Mouse (Mus musculus) cerebellum, postnatal 10 days (tissue): ENCODE results near the gene Gm17949.
A peak's percentile ranks its signal among the peaks of the same experiment; 100 is the strongest.
"Not testable (repeated sequence)": the region's sequence is repeated elsewhere in the genome, so short reads cannot be mapped to it uniquely, and the experiment has no call there.

ENCODE experiments used
- DNase-seq, 2 experiments: peaks; one replicate each; pipeline ENCODE4 v3.0.0; 2021; ENCODE audit warnings: mixed read lengths in 2 of 2

The Gm17949 gene

GRCm38 (mm10) chr17:57051679-57052078 lies 40.4 kb downstream of the Gm17949 start:
- not testable (repeated sequence) for DNase-seq

DNA sequence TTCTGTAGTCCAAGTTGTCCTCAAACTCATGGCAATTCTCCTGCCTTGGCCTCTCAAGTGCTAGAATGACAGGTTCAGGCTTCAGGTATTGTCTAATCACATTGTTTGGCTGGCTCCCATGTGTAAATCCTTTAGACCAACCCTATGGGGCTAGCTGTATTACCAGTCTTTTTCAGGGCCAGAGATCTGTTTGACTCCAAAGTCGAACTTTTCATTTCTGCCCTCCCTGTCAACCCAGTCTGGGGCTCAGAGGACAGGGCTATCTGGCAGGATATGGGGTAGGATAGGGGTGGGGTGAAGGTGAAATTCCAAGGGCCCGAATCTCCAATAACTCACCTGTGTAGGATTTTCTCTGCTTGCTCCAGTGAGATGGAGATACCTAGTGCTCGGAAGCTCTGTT lies 45.0 kb downstream of the Gm17949 start:
- no peak for DNase-seq

- DNase-seq, result peak; percentile 71 to 75
Observed at GRCm38 (mm10) chr17:57058891-57059485, 47.7 kb downstream of the Gm17949 start, which contains the start of gene Crb3. Gene Crb3 (plus strand): TSS chr17:57059105.

GRCm38 (mm10) chr17:57059486-57059977 lies 48.3 kb downstream of the Gm17949 start, which contains the start of gene Slc25a23:
Gene Slc25a23 (minus strand): TSS chr17:57059863.
- DNase-seq, result peak; percentile 91 to 93

- peak; percentile 97 for DNase-seq
Observed at GRCm38 (mm10) chr17:57060231-57060801, 49.0 kb downstream of the Gm17949 start.

DNA sequence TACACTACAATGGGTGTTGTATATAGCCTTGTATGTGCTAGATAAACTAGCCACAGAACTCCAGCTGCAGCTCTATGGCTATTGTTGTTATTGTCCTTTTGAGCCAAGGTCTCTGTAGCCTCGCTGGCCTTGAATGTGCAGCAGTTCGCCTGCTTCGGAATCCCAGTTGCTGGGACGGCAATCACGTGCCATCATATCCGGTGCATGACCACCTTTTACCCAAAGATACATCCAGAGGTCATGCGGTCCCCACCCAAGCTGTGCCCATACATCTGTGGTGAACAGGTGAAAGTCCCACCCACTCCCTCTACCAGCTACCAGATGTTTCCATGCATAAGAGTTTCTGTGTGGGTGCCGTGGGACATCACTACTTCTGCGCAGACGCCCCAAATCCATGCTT lies 49.8 kb downstream of the Gm17949 start:
- DNase-seq, result no peak

GRCm38 (mm10) chr17:57062011-57062521 lies 50.8 kb downstream of the Gm17949 start:
- peak; percentile 63 to 67 for DNase-seq

GRCm38 (mm10) chr17:57062548-57062947 lies 51.3 kb downstream of the Gm17949 start:
- DNase-seq, result no peak

DNA sequence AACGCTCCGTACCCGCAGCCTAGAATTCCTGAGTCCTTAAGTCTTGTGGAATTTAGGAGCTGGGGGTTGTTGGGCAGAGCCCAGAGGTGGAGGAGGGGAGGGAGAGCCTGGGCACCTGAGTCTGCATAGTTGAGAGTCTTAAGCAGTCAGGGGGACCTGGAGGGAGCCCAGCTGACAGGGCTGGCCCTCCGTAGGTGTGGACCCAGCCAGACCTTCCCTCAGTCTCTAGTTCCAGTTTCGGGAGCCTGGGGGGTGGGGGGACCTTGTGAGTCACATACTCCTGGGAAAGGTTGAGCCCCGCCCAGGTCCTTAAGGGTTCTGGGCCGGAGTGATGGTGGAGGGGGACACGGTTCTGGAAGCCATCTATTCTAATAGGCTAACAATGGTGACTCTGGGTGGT lies 51.8 kb downstream of the Gm17949 start:
- DNase-seq, result no peak

DNA sequence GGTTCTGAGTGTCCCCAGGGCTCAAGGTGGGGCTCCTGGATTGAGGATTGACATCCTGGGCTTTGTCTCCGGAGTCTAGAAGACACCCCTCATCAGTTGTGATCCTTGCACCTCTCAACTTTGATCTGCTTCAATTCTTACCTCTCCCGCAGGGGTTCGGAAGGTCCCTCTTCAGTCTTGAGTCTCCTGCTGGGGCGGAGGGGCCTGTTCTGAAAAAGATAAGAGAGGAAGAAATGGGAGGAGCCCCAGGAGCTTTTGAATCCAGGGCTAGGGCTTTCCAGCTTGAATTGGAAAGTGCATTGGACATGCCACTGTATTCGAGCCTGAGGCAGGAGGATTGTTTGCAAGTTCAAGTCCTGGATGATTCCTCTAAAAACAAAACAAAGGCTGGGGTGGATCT lies 55.6 kb downstream of the Gm17949 start:
- DNase-seq, result no peak

GRCm38 (mm10) chr17:57070272-57070671 lies 59.0 kb downstream of the Gm17949 start:
- DNase-seq, result no peak

DNA sequence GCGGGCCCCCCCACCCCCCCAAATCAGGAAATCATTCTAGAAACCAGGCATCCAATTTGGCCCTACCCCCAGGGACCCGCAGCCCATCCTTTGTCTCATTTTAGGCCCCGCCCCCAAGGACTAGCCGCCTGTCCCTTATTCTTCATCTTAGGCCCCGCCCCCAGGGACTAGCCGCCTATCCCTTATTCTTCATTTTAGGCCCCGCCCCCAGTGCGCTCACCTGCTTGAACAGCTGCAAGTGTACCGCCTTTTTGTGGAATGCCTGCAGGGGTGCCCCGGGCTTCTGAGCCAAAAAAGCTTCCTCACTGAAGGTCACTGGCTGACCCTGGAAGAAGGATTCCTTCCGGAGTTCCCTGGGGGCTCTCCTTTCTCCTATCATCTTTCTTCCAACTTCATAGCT lies 59.4 kb downstream of the Gm17949 start:
- no peak for DNase-seq
